Mouse (Mus musculus): Measurements from ENCODE around the gene Cyp3a57. TPM values are rescaled to one million over a fixed set of nuclear protein-coding genes. Genes with fewer than 3 reads are reported as not detected.
"Not testable (repeated sequence)": the region's sequence is repeated elsewhere in the genome, so short reads cannot be mapped to it uniquely, and the experiment has no call there.

The Cyp3a57 gene
- polyA plus RNA-seq, 1 experiment from 2014 or later: not detected

DNA sequence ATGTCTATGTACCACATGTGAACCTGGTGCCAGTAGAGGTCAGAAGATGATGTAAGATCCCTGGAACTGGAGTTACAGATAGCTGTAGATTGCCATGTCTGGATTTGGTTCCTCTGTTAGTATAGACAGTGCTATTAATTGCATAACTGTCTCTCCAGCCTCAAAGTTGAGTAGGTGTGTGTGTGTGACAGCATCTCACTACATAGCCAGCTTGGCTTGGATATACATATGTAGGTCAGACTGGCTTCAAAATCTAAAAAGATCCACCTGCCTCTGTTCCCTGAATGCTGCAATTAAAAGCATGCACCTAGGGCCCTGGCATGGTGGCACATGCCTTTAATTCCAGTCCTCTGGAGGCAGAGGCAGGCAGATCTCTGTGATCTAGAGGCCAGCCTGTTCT, 4.6 kb downstream of the Cyp3a57 start:
- Histone ChIP-seq H3K27ac (ENCODE audit: low read depth, low read length) (no peak overlapping the region), H3K27me3 (ENCODE audit: control insufficient read depth, insufficient read depth, low read length) (no peaks in the 10 kb centered on the region), H3K4me2 (ENCODE audit: low read depth, low read length, severe bottlenecking) (no peak overlapping the region), H3K4me1 (replicated peaks; ENCODE audit: control insufficient read depth, insufficient read depth, low read length) (no peaks in the 10 kb centered on the region), H3K9me3 (ENCODE audit: control insufficient read depth, low read length) (peaks cover 3% of the 10 kb centered on the region; the same call in 1 of the 2 replicates), H3K9ac (ENCODE audit: low read length) (no peak overlapping the region), H3K36me3 (ENCODE audit: control insufficient read depth, insufficient read depth, low read length) (no peaks in the 10 kb centered on the region), H3K4me3 (ENCODE audit: low read depth, low read length) (no peak overlapping the region)
- ATAC-seq (replicated peaks; ENCODE audit: low FRiP score) (no peak), DNase-seq (ENCODE audit: low spot score) (no peak)

DNA sequence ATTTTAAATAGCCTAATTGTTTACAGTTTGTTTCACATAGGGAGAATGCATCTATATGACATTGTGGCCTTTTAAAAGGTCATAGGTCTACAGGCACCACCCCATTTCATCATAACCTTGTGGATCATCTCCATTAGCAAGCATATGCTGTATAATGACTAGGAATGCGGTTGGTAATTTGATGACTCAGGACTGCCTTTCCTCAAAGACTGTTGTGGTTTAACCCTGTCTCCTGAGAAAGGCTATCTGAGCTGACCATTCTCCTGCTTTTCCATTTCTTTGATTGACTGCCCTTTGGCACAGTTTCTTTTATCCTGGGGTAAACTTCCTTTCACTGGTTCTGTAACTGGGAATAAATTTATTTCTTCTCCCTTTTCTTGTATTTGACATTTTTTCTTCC, 8.0 kb downstream of the Cyp3a57 start:
- WGBS: 91% methylated on average over 1 of the region's 1 CpGs
- Histone ChIP-seq H3K4me1 (replicated peaks; ENCODE audit: control insufficient read depth, insufficient read depth, low read length) (no peaks in the 10 kb centered on the region), H3K27me3 (ENCODE audit: control insufficient read depth, insufficient read depth, low read length) (no peaks in the 10 kb centered on the region), H3K4me3 (ENCODE audit: low read depth, low read length) (no peak overlapping the region), H3K9ac (ENCODE audit: low read length) (no peak overlapping the region), H3K9me3 (ENCODE audit: control insufficient read depth, low read length) (peaks cover 3% of the 10 kb centered on the region; the same call in 1 of the 2 replicates), H3K4me2 (ENCODE audit: low read depth, low read length, severe bottlenecking) (no peak overlapping the region), H3K36me3 (ENCODE audit: control insufficient read depth, insufficient read depth, low read length) (no peaks in the 10 kb centered on the region), H3K27ac (ENCODE audit: low read depth, low read length) (no peak overlapping the region)
- no peak for ATAC-seq (replicated peaks; ENCODE audit: low FRiP score)
- no peak for DNase-seq (ENCODE audit: low spot score)

DNA sequence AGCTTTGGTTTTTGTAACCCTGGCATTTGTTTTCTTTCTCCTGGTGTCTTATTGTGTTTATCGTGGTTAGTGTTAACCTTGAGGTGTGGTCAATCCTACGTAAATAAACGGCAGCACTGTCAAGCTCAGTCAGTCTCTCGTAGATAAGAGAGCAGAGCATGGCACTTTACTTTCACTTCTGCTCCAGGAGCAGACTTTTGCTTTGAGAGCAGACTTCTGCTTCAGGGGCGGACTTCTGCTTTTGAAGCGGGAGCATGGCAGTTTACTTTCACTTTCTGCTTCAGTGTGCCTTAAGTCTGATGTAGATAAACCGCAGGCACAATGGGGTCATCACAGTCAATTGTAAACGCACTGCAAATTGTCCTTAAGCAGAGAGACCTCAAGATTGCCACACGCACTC, 70.3 kb downstream of the Cyp3a57 start:
- not testable (repeated sequence) for H3K9ac ChIP-seq (ENCODE audit: low read length); H3K27ac ChIP-seq (ENCODE audit: low read depth, low read length); H3K36me3 ChIP-seq (ENCODE audit: control insufficient read depth, insufficient read depth, low read length); H3K4me2 ChIP-seq (ENCODE audit: low read depth, low read length, severe bottlenecking); H3K4me3 ChIP-seq (ENCODE audit: low read depth, low read length); ATAC-seq (replicated peaks; ENCODE audit: low FRiP score); DNase-seq (ENCODE audit: low spot score); H3K27me3 ChIP-seq (ENCODE audit: control insufficient read depth, insufficient read depth, low read length); H3K4me1 ChIP-seq (replicated peaks; ENCODE audit: control insufficient read depth, insufficient read depth, low read length)
- WGBS: 91% methylated on average over 9 of the region's 9 CpGs
- H3K9me3 ChIP-seq (ENCODE audit: control insufficient read depth, low read length): peaks cover 15% of the 10 kb centered on the region; the same call in 1 of the 2 replicates

DNA sequence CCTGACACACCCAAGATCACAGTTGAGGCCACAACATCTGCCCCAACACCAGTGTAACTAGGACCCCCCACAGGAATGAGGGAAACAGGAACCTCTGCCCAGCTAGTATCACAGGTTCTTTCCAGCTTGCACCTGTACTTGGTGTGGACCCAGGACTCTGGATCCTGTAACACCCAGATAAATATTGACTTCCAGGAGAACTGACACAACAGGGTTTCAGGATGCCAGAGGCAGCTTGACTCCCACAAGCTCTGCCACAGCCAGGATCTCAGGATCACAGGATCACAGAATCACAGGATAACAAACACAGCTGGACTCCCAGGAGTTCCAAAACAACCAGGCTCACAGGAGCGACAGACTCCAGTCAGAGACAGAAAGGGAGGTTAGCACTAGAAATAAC, 77.2 kb downstream of the Cyp3a57 start:
- Histone ChIP-seq H3K36me3 (ENCODE audit: control insufficient read depth, insufficient read depth, low read length) (no peaks in the 10 kb centered on the region), H3K4me2 (ENCODE audit: low read depth, low read length, severe bottlenecking) (no peak overlapping the region), H3K9ac (ENCODE audit: low read length) (no peak overlapping the region), H3K4me1 (replicated peaks; ENCODE audit: control insufficient read depth, insufficient read depth, low read length) (no peaks in the 10 kb centered on the region), H3K27me3 (ENCODE audit: control insufficient read depth, insufficient read depth, low read length) (no peaks in the 10 kb centered on the region), H3K9me3 (ENCODE audit: control insufficient read depth, low read length) (peaks cover 5% of the 10 kb centered on the region; the same call in 1 of the 2 replicates), H3K4me3 (ENCODE audit: low read depth, low read length) (no peak overlapping the region), H3K27ac (ENCODE audit: low read depth, low read length) (no peak overlapping the region)
- DNase-seq (ENCODE audit: low spot score) (no peak), ATAC-seq (replicated peaks; ENCODE audit: low FRiP score) (no peak)
- WGBS: 65% methylated on average over 1 of the region's 1 CpGs

DNA sequence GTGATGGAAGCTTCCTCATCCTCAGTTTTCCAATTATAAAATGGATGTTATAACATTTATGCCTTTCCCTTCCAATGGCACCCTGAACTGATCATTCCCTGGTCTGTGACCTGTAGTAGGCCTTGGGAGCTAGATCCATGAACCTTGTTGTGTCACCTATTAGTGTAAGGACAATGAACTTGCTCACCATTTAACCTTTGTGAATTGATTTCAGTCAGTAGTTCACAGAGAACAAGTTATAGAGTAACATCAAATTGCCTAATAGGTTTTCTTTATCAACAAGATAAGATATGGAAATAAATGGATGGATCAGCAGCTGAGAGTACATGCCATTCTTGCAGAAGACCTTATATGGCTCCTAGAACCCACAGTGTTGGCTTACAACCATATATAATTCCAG, 85.9 kb downstream of the Cyp3a57 start:
- H3K4me2 ChIP-seq (ENCODE audit: low read depth, low read length, severe bottlenecking): no peak overlapping the region
- H3K27ac ChIP-seq (ENCODE audit: low read depth, low read length): no peak overlapping the region
- H3K4me3 ChIP-seq (ENCODE audit: low read depth, low read length): no peak overlapping the region
- H3K4me1 ChIP-seq (replicated peaks; ENCODE audit: control insufficient read depth, insufficient read depth, low read length): no peaks in the 10 kb centered on the region
- no peaks in the 10 kb centered on the region for H3K27me3 ChIP-seq (ENCODE audit: control insufficient read depth, insufficient read depth, low read length)
- no peaks in the 10 kb centered on the region for H3K36me3 ChIP-seq (ENCODE audit: control insufficient read depth, insufficient read depth, low read length)
- no peak overlapping the region for H3K9ac ChIP-seq (ENCODE audit: low read length)
- ATAC-seq (replicated peaks; ENCODE audit: low FRiP score): no peak
- no peak for DNase-seq (ENCODE audit: low spot score)
- H3K9me3 ChIP-seq (ENCODE audit: control insufficient read depth, low read length): peaks cover 12% of the 10 kb centered on the region

DNA sequence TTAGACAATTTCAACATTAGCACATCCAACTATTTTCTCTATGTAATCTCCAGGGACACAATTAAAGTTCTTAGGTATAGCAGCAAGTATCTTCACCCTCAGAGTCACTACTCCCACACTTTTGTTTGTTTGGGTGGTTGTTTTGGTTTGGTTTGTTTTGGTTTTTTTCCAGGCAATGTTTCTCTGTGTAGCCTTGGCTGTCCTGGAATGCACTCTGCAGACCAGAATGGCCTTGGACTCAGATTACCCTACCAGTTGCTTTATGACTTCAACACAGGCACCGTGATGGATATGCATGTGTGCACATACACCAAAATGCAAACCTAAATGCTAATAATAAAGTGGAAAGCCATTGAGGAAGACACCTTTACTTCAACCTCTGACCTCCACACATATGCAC, 88.6 kb downstream of the Cyp3a57 start:
- no peak overlapping the region for H3K4me3 ChIP-seq (ENCODE audit: low read depth, low read length)
- 93% methylated on average over 1 of the region's 1 CpGs for whole genome bisulfite sequencing
- H3K9me3 ChIP-seq (ENCODE audit: control insufficient read depth, low read length): peaks cover 12% of the 10 kb centered on the region
- H3K27me3 ChIP-seq (ENCODE audit: control insufficient read depth, insufficient read depth, low read length): no peaks in the 10 kb centered on the region
- ATAC-seq (replicated peaks; ENCODE audit: low FRiP score): no peak
- H3K27ac ChIP-seq (ENCODE audit: low read depth, low read length): no peak overlapping the region
- DNase-seq (ENCODE audit: low spot score): no peak
- H3K4me1 ChIP-seq (replicated peaks; ENCODE audit: control insufficient read depth, insufficient read depth, low read length): no peaks in the 10 kb centered on the region
- no peak overlapping the region for H3K9ac ChIP-seq (ENCODE audit: low read length)
- H3K4me2 ChIP-seq (ENCODE audit: low read depth, low read length, severe bottlenecking): no peak overlapping the region
- H3K36me3 ChIP-seq (ENCODE audit: control insufficient read depth, insufficient read depth, low read length): no peaks in the 10 kb centered on the region

Other genes with a start within 250 kb of the Cyp3a57 start
- 51.2 and 62.8 TPM in 2 replicates for gene Arpc1b, start 231.1 kb upstream of the Cyp3a57 start, polyA plus RNA-seq (2014; fragmentation: Nextera tagmentation; extraction: Ambion mirVana)
- 135 and 136 TPM in 2 replicates for gene Pdap1, start 205.0 kb upstream of the Cyp3a57 start, polyA plus RNA-seq (2014; fragmentation: Nextera tagmentation; extraction: Ambion mirVana)
- gene Bud31, start 204.9 kb upstream of the Cyp3a57 start, polyA plus RNA-seq (2014; fragmentation: Nextera tagmentation; extraction: Ambion mirVana): 252 and 253 TPM in 2 replicates
- 18.6 and 19.6 TPM in 2 replicates for gene Ptcd1, start 178.2 kb upstream of the Cyp3a57 start, polyA plus RNA-seq (2014; fragmentation: Nextera tagmentation; extraction: Ambion mirVana)
- 51.4 and 59.0 TPM in 2 replicates for gene Cpsf4, start 178.1 kb upstream of the Cyp3a57 start, polyA plus RNA-seq (2014; fragmentation: Nextera tagmentation; extraction: Ambion mirVana)
- 478 and 501 TPM in 2 replicates for gene Atp5j2, start 153.2 kb upstream of the Cyp3a57 start, polyA plus RNA-seq (2014; fragmentation: Nextera tagmentation; extraction: Ambion mirVana)
- 6.5 and 8.1 TPM in 2 replicates for gene Zkscan14, start 143.4 kb upstream of the Cyp3a57 start, polyA plus RNA-seq (2014; fragmentation: Nextera tagmentation; extraction: Ambion mirVana)
- 17.2 and 20.2 TPM in 2 replicates for gene Zkscan5, start 140.7 kb upstream of the Cyp3a57 start, polyA plus RNA-seq (2014; fragmentation: Nextera tagmentation; extraction: Ambion mirVana)
- gene Zfp655, start 113.6 kb upstream of the Cyp3a57 start, polyA plus RNA-seq (2014; fragmentation: Nextera tagmentation; extraction: Ambion mirVana): 37.2 and 39.2 TPM in 2 replicates
- gene Zscan25, start 64.8 kb upstream of the Cyp3a57 start, polyA plus RNA-seq (2014; fragmentation: Nextera tagmentation; extraction: Ambion mirVana): 0.41 and 0.77 TPM in 2 replicates
- gene Cyp3a16, start 124.4 kb downstream of the Cyp3a57 start, polyA plus RNA-seq (2014; fragmentation: Nextera tagmentation; extraction: Ambion mirVana): not detected in 2 replicates
- not detected in 2 replicates for gene Cyp3a41b, start 239.5 kb downstream of the Cyp3a57 start, polyA plus RNA-seq (2014; fragmentation: Nextera tagmentation; extraction: Ambion mirVana)